Mouse (Mus musculus): Measurements from ENCODE around the gene Olfr522. TPM values are rescaled to one million over a fixed set of nuclear protein-coding genes. Genes with fewer than 3 reads are reported as not detected.

Gene Olfr522
- not detected in 2 replicates for polyA plus RNA-seq (2012; rRNA removed)

GRCm38 (mm10) chr7:140164664-140165063, at the start of gene Olfr522:
Gene Olfr522, minus strand, starts transcription at chr7:140164764.

GRCm38 (mm10) chr7:140205864-140206263, 41.3 kb upstream of the Olfr522 start, which contains the start of gene Olfr524:
Gene Olfr524, minus strand, starts transcription at chr7:140205964.

GRCm38 (mm10) chr7:140172936-140173335, 8.4 kb upstream of the Olfr522 start, which contains the start of gene Olfr523:
Gene Olfr523, plus strand, starts transcription at chr7:140173217.

DNA sequence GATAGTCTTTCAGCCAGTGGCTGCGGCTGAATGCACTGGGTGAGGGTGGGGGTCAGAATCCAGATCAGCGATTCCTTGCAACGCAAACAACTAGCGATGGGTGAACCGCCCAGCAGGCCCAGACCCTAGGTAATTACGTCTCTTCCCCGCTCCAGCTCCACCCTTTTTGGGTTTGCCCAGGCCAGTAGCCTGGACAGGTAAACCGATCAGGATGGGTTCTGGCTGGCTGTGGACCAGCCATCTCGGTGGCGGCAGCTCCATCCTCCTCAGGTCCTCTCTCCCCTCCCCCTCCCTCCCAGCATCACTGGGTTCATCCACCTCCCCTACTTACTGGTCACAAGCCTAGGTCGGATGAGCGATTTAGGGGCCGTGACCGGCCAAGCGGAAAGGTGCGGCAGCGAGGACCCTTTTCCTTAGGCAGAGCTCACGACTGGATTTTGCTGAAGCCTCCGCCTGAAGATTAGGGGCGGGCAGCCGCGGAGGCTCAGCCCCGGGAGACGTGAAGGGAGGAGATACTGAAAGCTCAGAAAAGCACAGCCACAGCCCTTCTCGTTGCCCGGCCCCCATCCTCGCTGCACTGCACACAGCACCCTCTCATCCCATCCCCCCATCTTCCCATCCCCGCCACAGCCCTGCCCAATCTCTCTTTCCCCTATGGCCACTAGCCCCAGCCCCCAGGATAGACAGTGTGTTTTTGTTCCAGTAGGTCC, 10.2 kb downstream of the Olfr522 start, which contains the start of gene Sprn:
TSS of gene Sprn (minus strand) at position 660 of the 710 bp plus-strand sequence.

DNA sequence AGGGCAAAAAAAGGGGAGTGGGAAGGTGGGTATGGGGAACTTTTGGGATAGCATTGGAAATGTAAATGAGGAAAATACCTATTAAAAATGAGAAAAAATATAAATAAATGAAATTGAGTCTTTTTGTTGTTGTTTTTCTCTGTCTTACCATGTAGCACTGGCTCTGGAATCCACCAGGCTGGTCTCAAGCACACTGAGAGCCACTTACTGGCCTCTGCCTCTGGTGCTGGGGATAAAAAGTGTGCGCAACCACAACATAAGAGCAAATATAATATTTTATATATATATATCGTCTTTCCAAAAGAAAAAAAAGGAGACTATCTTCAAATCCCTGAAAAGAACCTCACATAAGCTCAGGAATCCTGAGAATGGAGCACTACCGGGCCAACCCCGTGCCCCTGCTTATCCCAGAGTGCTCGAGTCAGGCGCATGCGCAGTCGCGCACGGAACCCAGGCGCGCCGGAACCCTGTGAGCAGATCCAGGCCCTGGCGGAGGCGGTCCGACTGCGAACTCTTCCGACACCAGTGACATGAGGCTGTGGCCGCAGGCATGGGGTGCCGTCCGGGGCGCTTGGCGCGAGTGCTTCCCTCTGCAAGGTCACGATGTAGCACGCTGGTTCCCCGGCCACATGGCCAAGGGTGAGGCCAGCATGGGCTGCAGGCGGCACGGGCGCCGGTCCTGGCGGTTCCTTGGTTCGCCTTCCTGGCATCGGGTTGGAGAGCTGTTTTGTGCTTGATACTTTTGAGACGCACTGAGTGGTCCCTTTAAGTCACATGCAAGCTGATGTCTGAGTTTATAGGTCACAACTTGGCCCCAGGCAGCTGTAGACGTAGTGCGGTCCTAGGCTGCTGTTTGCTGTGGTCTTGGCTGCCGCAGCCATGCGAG, 27.2 kb downstream of the Olfr522 start, which contains the start of gene Mtg1:
TSS of gene Mtg1 (plus strand) at position 430 of the 886 bp plus-strand sequence.

DNA sequence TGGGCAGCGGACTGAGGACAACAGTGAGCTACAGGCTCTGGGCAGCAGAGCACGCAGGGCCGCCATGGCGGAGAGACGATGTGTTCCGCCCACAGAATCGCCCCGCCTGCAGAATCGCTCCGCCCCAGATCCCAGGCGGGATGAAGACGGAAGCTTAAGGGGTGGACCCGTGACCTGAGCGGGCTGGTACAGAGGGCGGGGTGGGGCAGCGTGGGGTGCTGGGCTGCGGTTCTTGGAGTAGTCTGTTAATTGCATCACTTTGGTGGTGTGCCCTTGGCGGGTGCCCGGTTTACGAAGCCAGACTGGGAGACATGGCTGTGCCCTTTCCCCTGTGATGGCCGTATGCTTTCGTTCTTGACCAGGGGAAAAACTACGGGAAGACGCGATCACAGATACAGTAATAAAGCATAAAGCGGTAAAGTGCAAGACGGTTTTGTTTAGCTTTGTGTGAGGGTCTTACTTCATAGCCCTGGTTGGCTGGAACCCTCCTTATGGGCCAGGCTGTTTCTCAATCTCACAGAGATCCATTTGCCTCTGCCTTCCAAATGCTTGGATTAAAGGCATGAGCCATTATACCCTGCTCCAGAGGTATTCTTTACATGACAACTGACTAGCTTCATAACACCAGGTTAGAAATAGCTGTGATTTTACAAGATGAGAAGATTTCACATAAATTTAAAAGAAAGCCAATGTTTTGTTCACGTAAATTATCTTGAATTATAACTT, 48.1 kb downstream of the Olfr522 start, which contains the start of gene Echs1:
TSS of gene Echs1 (minus strand) at position 148 of the 726 bp plus-strand sequence.

DNA sequence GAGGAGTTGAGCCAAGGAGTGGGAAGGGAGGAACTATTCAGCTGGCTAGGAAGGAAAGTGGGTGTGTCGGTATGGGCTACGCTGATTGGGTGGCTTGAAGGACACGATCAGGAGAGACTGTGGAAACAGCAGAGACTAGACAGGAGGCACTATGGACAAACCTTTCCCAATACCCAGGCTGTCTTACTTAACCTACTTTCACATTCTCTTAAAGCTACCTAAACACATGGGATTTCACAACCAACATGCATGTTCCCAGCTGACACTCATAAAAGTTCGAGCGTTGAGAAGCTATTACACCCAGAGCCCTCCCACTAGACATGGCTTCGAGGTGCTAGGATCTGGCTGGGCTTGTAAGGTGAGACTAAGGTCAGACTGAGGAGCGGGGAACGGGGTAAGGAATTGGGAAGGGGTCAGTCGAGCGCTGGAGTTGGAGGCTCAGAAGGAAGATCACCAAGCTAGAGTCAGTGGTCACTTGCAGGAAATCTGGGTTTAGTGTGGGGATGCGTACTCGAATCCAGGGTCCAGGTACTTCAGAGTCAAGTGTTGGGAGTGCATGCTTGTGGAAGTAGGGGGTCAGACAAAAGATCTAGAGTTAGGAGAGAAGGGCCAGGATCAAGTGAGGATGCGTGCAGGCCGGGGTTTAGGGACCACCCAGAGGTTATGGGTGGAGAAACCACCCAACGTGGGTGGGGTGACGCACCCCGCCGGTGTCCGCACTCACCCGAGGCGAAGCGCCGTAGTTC, 48.8 kb downstream of the Olfr522 start, which contains the start of gene Paox:
TSS of gene Paox (plus strand) at position 217 of the 746 bp plus-strand sequence.

Other genes starting within 250 kb of the Olfr522 start
- 0.04 and 0.30 TPM in 2 replicates for gene Utf1, start 221.0 kb downstream of the Olfr522 start, polyA plus RNA-seq (2012; rRNA removed)
- 0.48 and 0.53 TPM in 2 replicates for gene 6430531B16Rik, start 186.0 kb downstream of the Olfr522 start, polyA plus RNA-seq (2012; rRNA removed)
- 9.3 and 9.4 TPM in 2 replicates for gene Adam8, start 172.2 kb downstream of the Olfr522 start, polyA plus RNA-seq (2012; rRNA removed)
- 51.6 and 53.6 TPM in 2 replicates for gene Zfp511, start 128.4 kb downstream of the Olfr522 start, polyA plus RNA-seq (2012; rRNA removed)
- 47.7 and 68.0 TPM in 2 replicates for gene Tubgcp2, start 128.1 kb downstream of the Olfr522 start, polyA plus RNA-seq (2012; rRNA removed)
- gene Msx3, start 115.7 kb downstream of the Olfr522 start, polyA plus RNA-seq (2012; rRNA removed) = 10.2 and 11.3 TPM in 2 replicates
- gene Caly, start 82.2 kb downstream of the Olfr522 start, polyA plus RNA-seq (2012; rRNA removed) = 6.7 and 10.7 TPM in 2 replicates
- 1.5 TPM in 1 of 2 replicates, not detected in the other for gene Prap1, start 71.4 kb downstream of the Olfr522 start, polyA plus RNA-seq (2012; rRNA removed)
- gene Fuom, start 62.3 kb downstream of the Olfr522 start, polyA plus RNA-seq (2012; rRNA removed) = 20.8 and 23.8 TPM in 2 replicates
- gene Paox, start 49.0 kb downstream of the Olfr522 start, polyA plus RNA-seq (2012; rRNA removed) = 8.5 and 9.3 TPM in 2 replicates
- 94.1 and 116 TPM in 2 replicates for gene Echs1, start 48.3 kb downstream of the Olfr522 start, polyA plus RNA-seq (2012; rRNA removed)
- gene Mtg1, start 27.2 kb downstream of the Olfr522 start, polyA plus RNA-seq (2012; rRNA removed) = 31.4 and 49.2 TPM in 2 replicates
- 0.80 and 0.83 TPM in 2 replicates for gene Sprn, start 9.9 kb downstream of the Olfr522 start, polyA plus RNA-seq (2012; rRNA removed)
- not detected in 2 replicates for gene Olfr523, start 8.5 kb upstream of the Olfr522 start, polyA plus RNA-seq (2012; rRNA removed)
- gene Olfr524, start 41.2 kb upstream of the Olfr522 start, polyA plus RNA-seq (2012; rRNA removed) = not detected in 2 replicates
- 0.04 TPM in 1 of 2 replicates, not detected in the other for gene Cd163l1, start 53.5 kb upstream of the Olfr522 start, polyA plus RNA-seq (2012; rRNA removed)
- gene 5830411N06Rik, start 82.5 kb upstream of the Olfr522 start, polyA plus RNA-seq (2012; rRNA removed) = not detected in 2 replicates
- gene Olfr525, start 156.1 kb upstream of the Olfr522 start, polyA plus RNA-seq (2012; rRNA removed) = not detected in 2 replicates
- gene Olfr527, start 169.3 kb upstream of the Olfr522 start, polyA plus RNA-seq (2012; rRNA removed) = not detected in 2 replicates
- gene Olfr60, start 196.9 kb upstream of the Olfr522 start, polyA plus RNA-seq (2012; rRNA removed) = not detected in 2 replicates
- not detected in 2 replicates for gene Olfr530, start 211.6 kb upstream of the Olfr522 start, polyA plus RNA-seq (2012; rRNA removed)
- gene Olfr531, start 238.2 kb upstream of the Olfr522 start, polyA plus RNA-seq (2012; rRNA removed) = not detected in 2 replicates

Data from central nervous system, embryonic 11.5 days (tissue).